ENCODE assay signal across 8 mouse cellular contexts in the genomic region with DNA sequence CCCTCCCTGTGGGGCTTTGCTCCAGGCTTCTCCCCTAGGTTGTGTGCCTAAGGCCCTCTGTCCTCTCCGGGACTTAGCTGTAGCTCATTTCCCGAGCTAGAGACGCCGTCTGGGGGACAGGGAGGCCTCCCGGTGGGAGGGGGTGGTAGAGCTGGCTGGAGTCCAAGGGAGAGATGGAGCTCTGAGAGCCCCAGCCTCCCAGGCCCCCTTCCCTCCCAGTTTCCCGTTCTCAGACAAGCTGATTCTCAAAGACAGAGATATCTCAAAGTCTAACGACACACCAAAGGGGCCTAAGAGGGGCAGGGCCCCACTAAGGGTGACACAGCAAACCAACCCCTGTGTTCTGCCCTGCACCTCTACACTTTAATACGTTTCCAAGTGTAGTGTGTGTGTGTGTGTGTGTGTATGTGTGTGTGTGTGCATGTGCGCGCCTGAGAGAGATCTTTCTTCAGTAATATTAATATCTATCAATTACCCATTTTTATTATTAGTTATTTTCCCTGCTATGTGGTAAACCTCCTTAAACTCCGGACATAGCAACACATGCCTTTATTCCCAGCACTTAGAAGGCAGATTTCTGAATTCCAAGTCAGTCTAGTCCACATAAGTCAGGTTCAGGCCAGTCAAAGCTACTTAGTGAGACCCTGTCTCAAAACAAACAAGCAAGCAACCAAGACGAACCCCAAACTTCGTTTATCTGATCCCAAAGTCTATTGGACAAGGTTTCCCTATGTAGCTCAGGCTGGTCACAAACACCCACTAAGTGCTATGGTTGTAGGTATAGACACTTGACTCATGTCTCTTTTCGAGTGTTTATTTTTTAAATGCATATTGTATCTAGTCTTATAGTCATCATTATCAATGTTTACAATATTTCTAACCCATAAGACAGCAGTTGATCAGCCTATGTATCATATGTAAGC. TPM values are rescaled to one million over a fixed set of nuclear protein-coding genes. Genes with fewer than 3 reads are reported as not detected.
DNase-seq lines count a peak whose midpoint lies in the region; ATAC-seq lines count a peak whose summit lies in the region.

No protein-coding gene starts in this region.

- H3K9ac ChIP-seq in embryonic facial prominence, embryonic 14.5 days (ENCODE audit: low read depth, low read length): peak overlapping the region; percentile 52
- H3K9ac ChIP-seq in hindbrain, embryonic 13.5 days: peak overlapping the region; percentile 71
- H3K9ac ChIP-seq in liver, embryonic 11.5 days (ENCODE audit: low read depth, low read length): peak overlapping the region; percentile 80

- 33% methylated on average over 13 of the region's 14 CpGs for WGBS in embryonic facial prominence, embryonic 14.5 days
- WGBS in hindbrain, embryonic 13.5 days: 38% methylated on average over 14 of the region's 14 CpGs
- WGBS in liver, embryonic 11.5 days: 16% methylated on average over 14 of the region's 14 CpGs

- H3K27ac ChIP-seq in embryonic facial prominence, embryonic 14.5 days (replicated peaks; ENCODE audit: low read depth, low read length): peak overlapping the region; percentile 95
- peak overlapping the region; percentile 80 for H3K27ac ChIP-seq in hindbrain, embryonic 13.5 days
- peak overlapping the region; percentile 98 for H3K27ac ChIP-seq in liver, embryonic 11.5 days (ENCODE audit: low read depth, low read length)

- peak overlapping the region; percentile 87 for H3K4me3 ChIP-seq in erythroblast, embryonic 14.5 days (replicated peaks)
- H3K4me3 ChIP-seq in embryonic facial prominence, embryonic 14.5 days (ENCODE audit: low read depth, low read length): peak overlapping the region; percentile 43
- H3K4me3 ChIP-seq in hindbrain, embryonic 13.5 days: peak overlapping the region; percentile 50
- peak overlapping the region; percentile 63 for H3K4me3 ChIP-seq in liver, embryonic 11.5 days (ENCODE audit: low read depth, low read length)

- no peak for ATAC-seq in erythroblast, adult 5-6 weeks (replicated peaks; ENCODE audit: low FRiP score, poor library complexity, severe bottlenecking)
- ATAC-seq in embryonic facial prominence, embryonic 14.5 days (ENCODE audit: low read depth): 0 out of 2 replicates have a peak, but pooled peaks have one; percentile 2
- peak; percentile 43 for ATAC-seq in hindbrain, embryonic 13.5 days (ENCODE audit: low FRiP score)
- ATAC-seq in liver, embryonic 11.5 days (replicated peaks; ENCODE audit: low FRiP score): peak; percentile 74

- peak overlapping the region; percentile 75 for H3K4me2 ChIP-seq in embryonic facial prominence, embryonic 14.5 days (ENCODE audit: low read depth, low read length)
- peak overlapping the region; percentile 75 for H3K4me2 ChIP-seq in hindbrain, embryonic 13.5 days
- H3K4me2 ChIP-seq in liver, embryonic 11.5 days: peak overlapping the region; percentile 84

- peaks cover 33% of the 10 kb centered on the region for H3K36me3 ChIP-seq in erythroblast, embryonic 14.5 days (ENCODE audit: control insufficient read depth)
- peaks cover 26% of the 10 kb centered on the region for H3K36me3 ChIP-seq in embryonic facial prominence, embryonic 14.5 days (ENCODE audit: control insufficient read depth, insufficient read depth, low read length)
- no peaks in the 10 kb centered on the region for H3K36me3 ChIP-seq in hindbrain, embryonic 13.5 days
- H3K36me3 ChIP-seq in liver, embryonic 11.5 days (ENCODE audit: control insufficient read depth, insufficient read depth, low read length): peaks cover 16% of the 10 kb centered on the region

- DNase-seq in ES-CJ7 (ENCODE audit: low read depth, low spot score): peak; percentile 43
- peak; percentile 86 for DNase-seq in embryonic facial prominence, embryonic 14.5 days (ENCODE audit: low spot score)
- DNase-seq in liver, embryonic 11.5 days (ENCODE audit: low spot score): peak; percentile 79
- DNase-seq in neural tube, embryonic 10.5 days (ENCODE audit: extremely low spot score, low spot score): peak; percentile 44
- no peak for DNase-seq in ovary, postnatal 10 days (ENCODE audit: low spot score)

- peaks cover 8% of the 10 kb centered on the region for H3K27me3 ChIP-seq in erythroblast, embryonic 14.5 days (ENCODE audit: control insufficient read depth)
- H3K27me3 ChIP-seq in embryonic facial prominence, embryonic 14.5 days (replicated peaks; ENCODE audit: control insufficient read depth, insufficient read depth, low read length): no peaks in the 10 kb centered on the region
- peaks cover 11% of the 10 kb centered on the region for H3K27me3 ChIP-seq in hindbrain, embryonic 13.5 days
- no peaks in the 10 kb centered on the region for H3K27me3 ChIP-seq in liver, embryonic 11.5 days (replicated peaks; ENCODE audit: control insufficient read depth, insufficient read depth, low read length)

- H3K9me3 ChIP-seq in erythroblast, embryonic 14.5 days (ENCODE audit: control insufficient read depth, low read length): peaks cover 5% of the 10 kb centered on the region
- no peaks in the 10 kb centered on the region for H3K9me3 ChIP-seq in embryonic facial prominence, embryonic 14.5 days (ENCODE audit: control insufficient read depth, low read length)
- no peaks in the 10 kb centered on the region for H3K9me3 ChIP-seq in hindbrain, embryonic 13.5 days
- H3K9me3 ChIP-seq in liver, embryonic 11.5 days (ENCODE audit: control insufficient read depth, low read length): no peaks in the 10 kb centered on the region

- peaks cover 91% of the 10 kb centered on the region for H3K4me1 ChIP-seq in erythroblast, embryonic 14.5 days (ENCODE audit: control insufficient read depth)
- H3K4me1 ChIP-seq in embryonic facial prominence, embryonic 14.5 days (ENCODE audit: control insufficient read depth, insufficient read depth, low read length): peaks cover 42% of the 10 kb centered on the region
- peaks cover 49% of the 10 kb centered on the region for H3K4me1 ChIP-seq in hindbrain, embryonic 13.5 days (replicated peaks)
- H3K4me1 ChIP-seq in liver, embryonic 11.5 days (replicated peaks; ENCODE audit: control insufficient read depth, insufficient read depth, low read length): peaks cover 41% of the 10 kb centered on the region

RNA-seq across cellular contexts. Expression of a gene that starts 5.4 kb away (rescaled TPM):
- 7.8 and 8.0 TPM in 2 replicates for polyA plus RNA-seq in erythroblast, embryonic 14.5 days (2012)
- 0.42 and 0.58 TPM in 2 replicates for total RNA-seq in erythroblast, adult 5-6 weeks (2015; ENCODE audit: low replicate concordance)
- total RNA-seq in erythroblast, adult 5-6 weeks (2017; ENCODE audit: low replicate concordance): 0.17 TPM in 1 of 2 replicates, not detected in the other
- polyA plus RNA-seq in embryonic facial prominence, embryonic 14.5 days (2014; fragmentation: Nextera tagmentation; extraction: Ambion mirVana): 26.1 and 34.8 TPM in 2 replicates
- 2.8 and 2.9 TPM in 2 replicates for polyA plus RNA-seq in hindbrain, embryonic 13.5 days (2015; fragmentation: Nextera tagmentation; extraction: Ambion mirVana)
- 28.3 and 32.1 TPM in 2 replicates for polyA plus RNA-seq in liver, embryonic 11.5 days (2014; fragmentation: Nextera tagmentation; extraction: Ambion mirVana)

RNA-seq across cellular contexts. Expression of a gene that starts 17.0 kb away (rescaled TPM):
- not detected in 2 replicates for polyA plus RNA-seq in erythroblast, embryonic 14.5 days (2012)
- not detected in 2 replicates for total RNA-seq in erythroblast, adult 5-6 weeks (2015; ENCODE audit: low replicate concordance)
- not detected in 2 replicates for total RNA-seq in erythroblast, adult 5-6 weeks (2017; ENCODE audit: low replicate concordance)
- polyA plus RNA-seq in embryonic facial prominence, embryonic 14.5 days (2014; fragmentation: Nextera tagmentation; extraction: Ambion mirVana): 0.11 and 0.16 TPM in 2 replicates
- polyA plus RNA-seq in hindbrain, embryonic 13.5 days (2015; fragmentation: Nextera tagmentation; extraction: Ambion mirVana): 1.5 and 1.6 TPM in 2 replicates
- polyA plus RNA-seq in liver, embryonic 11.5 days (2014; fragmentation: Nextera tagmentation; extraction: Ambion mirVana): 0.12 TPM in 2 replicates

RNA-seq across cellular contexts. Expression of a gene that starts 29.1 kb away (rescaled TPM):
- polyA plus RNA-seq in erythroblast, embryonic 14.5 days (2012): 7.3 and 7.7 TPM in 2 replicates
- 14.0 and 21.3 TPM in 2 replicates for total RNA-seq in erythroblast, adult 5-6 weeks (2015; ENCODE audit: low replicate concordance)
- 10.6 and 18.9 TPM in 2 replicates for total RNA-seq in erythroblast, adult 5-6 weeks (2017; ENCODE audit: low replicate concordance)
- 99.0 and 107 TPM in 2 replicates for polyA plus RNA-seq in embryonic facial prominence, embryonic 14.5 days (2014; fragmentation: Nextera tagmentation; extraction: Ambion mirVana)
- 109 and 115 TPM in 2 replicates for polyA plus RNA-seq in hindbrain, embryonic 13.5 days (2015; fragmentation: Nextera tagmentation; extraction: Ambion mirVana)
- polyA plus RNA-seq in liver, embryonic 11.5 days (2014; fragmentation: Nextera tagmentation; extraction: Ambion mirVana): 124 and 128 TPM in 2 replicates

Comparison
In these comparisons a context has a peak if more than half of its experiments do, and no peak if none do; other contexts are left out.
1. RNA of a gene that starts 29.1 kb away (polyA plus RNA-seq): 124 to 128 TPM in liver, embryonic 11.5 days, 109 to 115 TPM in hindbrain, embryonic 13.5 days and 99.0 to 107 TPM in embryonic facial prominence, embryonic 14.5 days; 7.3 to 7.7 TPM in erythroblast, embryonic 14.5 days; every median in the first group is over 10 times any median in the second.
2. Peak in every context shown above with its lines, with median percentiles within 50 percentile points of each other: H3K4me3 ChIP-seq, H3K27ac ChIP-seq, H3K4me2 ChIP-seq and H3K9ac ChIP-seq.